Mouse (Mus musculus) adrenal gland, postnatal 10 days (tissue): ENCODE measurements around the gene Cabp1. TPM values are rescaled to one million over a fixed set of nuclear protein-coding genes. Genes with fewer than 3 reads are reported as not detected.
A peak's percentile ranks its signal among the peaks of the same experiment; 100 is the strongest.

Experiments used
- DNase-seq: peaks from one replicate; pipeline ENCODE4 v3.0.0; 2021; ENCODE audit warnings: mixed read lengths
- total RNA-seq, 2 experiments: library from RNA; stranded (reverse); gene quantifications; 2 replicates each; pipeline ENCODE4 v1.2.3; 2021

The Cabp1 gene
- total RNA-seq, 2 experiments from 2014 or later = 4.1 to 4.4 TPM

DNA sequence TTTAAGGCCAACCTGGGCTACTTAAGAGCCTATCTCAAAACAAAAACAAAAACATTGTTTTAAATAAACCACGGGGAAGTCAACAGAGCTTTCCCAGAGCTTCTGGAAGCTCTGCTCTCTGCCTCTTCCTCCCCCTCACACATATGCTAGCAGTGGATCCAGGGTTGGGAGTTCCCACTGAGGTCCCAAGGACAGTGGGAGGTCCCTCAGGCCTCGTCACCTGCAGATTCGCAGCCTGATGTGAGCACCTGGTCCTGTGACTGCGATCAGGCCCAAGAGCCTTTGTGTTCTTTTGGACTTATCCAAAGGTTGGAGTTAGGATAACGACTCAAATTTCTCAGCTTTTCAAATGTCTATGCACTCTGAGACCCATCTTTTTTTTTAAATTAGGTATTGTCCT, 14.4 kb upstream of the Cabp1 start:
- no peak for DNase-seq

- no peak for DNase-seq
These were observed 13.7 kb upstream of the Cabp1 start for GRCm38 (mm10) chr5:115207892-115208291.

GRCm38 (mm10) chr5:115207244-115207643, 13.1 kb upstream of the Cabp1 start:
- DNase-seq = no peak

GRCm38 (mm10) chr5:115204562-115205311, 10.6 kb upstream of the Cabp1 start:
- no peak for DNase-seq

GRCm38 (mm10) chr5:115203735-115204561, 9.8 kb upstream of the Cabp1 start:
- DNase-seq = no peak

- no peak for DNase-seq
These were observed 543 bp upstream of the Cabp1 start for GRCm38 (mm10) chr5:115194626-115195221.

- peak; percentile 88 for DNase-seq
These were observed 955 bp downstream of the Cabp1 start for GRCm38 (mm10) chr5:115193226-115193625.

DNA sequence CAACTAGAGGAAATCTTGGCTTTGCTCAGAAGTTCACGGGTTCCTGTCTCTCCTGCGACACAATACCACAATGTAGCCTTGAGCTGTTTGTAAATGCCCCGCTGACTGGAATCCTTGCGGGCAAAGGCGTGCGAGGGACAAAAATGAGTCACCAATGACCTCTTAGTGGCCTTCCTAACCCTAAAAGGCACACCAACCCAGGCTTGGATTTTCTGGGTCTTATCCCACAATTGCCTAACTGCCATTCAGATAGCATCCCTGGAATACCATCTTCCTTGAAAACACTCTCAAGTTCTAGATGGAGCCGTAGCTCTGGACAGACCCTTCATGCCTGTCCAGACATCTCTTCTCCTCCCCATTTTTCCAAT, 1.4 kb downstream of the Cabp1 start:
- no peak for DNase-seq

DNA sequence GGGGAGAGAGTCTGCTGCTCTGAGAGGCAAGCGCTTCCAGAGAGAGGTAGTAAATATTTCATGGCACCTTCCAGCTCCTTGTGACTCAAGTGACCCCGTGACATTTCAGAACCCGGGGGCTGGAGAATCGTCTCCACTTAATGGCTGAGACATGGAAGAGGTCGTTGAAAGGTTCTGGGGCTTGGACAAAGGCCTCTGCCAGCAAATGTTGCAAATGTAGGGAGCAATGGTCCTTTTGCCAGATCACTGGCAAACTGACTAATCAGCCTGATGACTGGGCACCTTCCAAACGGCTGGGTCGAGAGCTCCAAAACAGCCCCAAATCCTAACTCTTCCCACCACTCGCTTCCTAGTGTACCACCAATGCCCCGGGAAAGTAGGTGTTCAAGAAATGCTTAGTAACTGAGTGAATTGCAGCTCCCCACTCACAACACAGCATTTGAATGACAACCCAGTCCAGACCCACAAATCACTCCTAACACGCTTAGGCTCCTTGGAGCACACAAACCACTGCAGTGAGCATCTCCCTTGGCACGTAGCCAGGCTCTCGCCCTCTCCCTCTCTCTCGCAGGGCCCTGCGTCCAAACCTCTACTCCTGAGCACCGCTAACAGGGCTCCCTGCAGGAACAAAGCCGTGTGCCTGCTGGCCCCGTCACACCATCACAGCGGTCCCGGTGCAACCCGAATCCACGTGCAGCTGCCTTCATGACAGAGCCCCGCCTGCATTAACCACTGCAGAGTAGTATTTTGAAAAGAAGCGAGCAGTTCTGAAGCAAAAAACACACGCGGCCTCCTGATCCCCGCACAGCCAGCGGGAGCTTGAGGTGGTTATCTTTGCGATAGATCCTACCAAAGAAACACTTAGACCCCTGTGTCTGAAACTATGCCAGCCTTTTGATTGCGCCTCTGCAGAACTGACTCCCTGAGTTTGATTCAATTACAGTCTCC, 2.0 kb downstream of the Cabp1 start:
- DNase-seq = peak; percentile 36

GRCm38 (mm10) chr5:115190081-115190480, 4.1 kb downstream of the Cabp1 start:
- DNase-seq = no peak

DNA sequence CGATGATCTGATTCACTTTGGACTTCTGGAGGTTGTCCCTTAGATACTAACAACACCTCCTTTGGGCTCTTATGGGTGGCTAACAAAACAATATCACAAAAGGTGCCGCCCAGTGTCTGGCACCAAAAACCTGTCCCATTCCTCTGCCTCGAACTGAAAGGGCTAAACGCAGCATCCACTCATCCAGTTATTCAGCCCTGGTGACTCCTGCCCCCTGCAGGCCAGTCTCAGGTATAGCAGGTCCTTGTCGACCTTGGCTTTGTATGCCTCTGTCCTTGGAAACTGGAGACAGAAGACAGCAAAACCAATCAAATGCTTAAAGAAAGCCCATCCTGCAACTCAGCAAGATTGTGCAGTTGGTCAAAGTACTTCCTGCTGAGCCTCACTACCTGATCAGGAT, 5.4 kb downstream of the Cabp1 start:
- peak; percentile 56 for DNase-seq

GRCm38 (mm10) chr5:115187188-115188131, 6.7 kb downstream of the Cabp1 start:
- DNase-seq = peak; percentile 97

DNA sequence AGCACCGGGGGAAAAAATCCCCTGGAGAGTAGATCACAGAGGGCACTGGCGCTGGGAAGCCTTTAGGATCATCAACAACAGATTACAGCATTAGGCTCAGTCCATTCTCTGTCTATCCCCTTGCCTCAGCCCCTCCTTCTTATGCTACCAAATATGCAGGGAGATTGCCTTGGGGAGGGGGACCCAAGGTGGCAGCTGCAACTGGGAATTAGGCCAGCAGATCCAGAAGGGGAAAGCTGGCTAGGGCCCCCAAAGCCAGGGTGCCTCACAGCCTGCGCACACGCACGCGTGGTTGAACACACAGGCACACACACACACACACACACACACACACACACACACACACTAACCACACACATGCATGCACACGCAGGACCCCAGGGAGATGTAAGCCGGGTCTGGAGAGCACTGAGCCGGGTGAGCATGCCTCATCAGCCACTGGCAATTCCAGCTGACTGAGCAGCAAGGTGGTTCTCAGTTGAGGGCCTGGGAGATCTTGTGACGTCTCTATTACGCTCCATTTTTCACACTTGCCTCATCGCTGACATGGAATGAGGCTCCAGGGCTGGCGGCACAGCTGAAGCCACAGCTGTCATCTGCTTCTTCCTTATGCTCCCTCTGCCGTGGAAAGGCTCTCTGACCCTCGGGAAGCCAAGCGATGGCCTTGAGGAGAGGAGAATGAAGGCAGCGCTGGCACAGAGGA, 7.7 kb downstream of the Cabp1 start:
- DNase-seq = no peak

GRCm38 (mm10) chr5:115184726-115185125, 9.5 kb downstream of the Cabp1 start:
- peak; percentile 56 for DNase-seq

DNA sequence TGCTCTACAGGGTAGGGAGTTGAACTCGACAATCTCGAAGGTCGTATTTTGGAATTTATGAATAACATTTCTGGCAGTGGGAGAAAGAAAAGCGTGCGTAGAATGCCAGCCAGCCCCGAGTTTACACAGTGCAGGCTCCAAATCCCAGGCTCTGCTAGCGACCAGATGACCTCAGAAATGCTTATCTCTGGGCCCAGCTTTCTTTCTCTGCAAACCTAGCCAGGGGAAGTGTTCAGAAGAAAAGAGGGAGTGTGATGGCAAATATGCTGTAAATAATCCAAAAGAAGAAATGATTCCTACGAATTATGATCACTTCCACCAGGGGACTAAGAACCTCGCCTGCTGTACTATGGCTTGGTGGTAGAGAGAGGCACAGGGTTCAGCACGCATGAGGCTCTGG, 10.7 kb downstream of the Cabp1 start:
- DNase-seq = no peak

- DNase-seq = no peak
These were observed 11.3 kb downstream of the Cabp1 start for GRCm38 (mm10) chr5:115182925-115183324.

- peak; percentile 74 for DNase-seq
These were observed 12.8 kb downstream of the Cabp1 start for GRCm38 (mm10) chr5:115181248-115181940.

GRCm38 (mm10) chr5:115179596-115179995, 14.6 kb downstream of the Cabp1 start:
- DNase-seq = no peak

- DNase-seq = no peak
These were observed 16.3 kb downstream of the Cabp1 start for GRCm38 (mm10) chr5:115177866-115178265.

- no peak for DNase-seq
These were observed 19.6 kb downstream of the Cabp1 start for GRCm38 (mm10) chr5:115174554-115174953.
